Mouse (Mus musculus): ENCODE results near the gene Gle1.
A peak's percentile ranks its signal among the peaks of the same experiment; 100 is the strongest.

The Gle1 gene

DNA sequence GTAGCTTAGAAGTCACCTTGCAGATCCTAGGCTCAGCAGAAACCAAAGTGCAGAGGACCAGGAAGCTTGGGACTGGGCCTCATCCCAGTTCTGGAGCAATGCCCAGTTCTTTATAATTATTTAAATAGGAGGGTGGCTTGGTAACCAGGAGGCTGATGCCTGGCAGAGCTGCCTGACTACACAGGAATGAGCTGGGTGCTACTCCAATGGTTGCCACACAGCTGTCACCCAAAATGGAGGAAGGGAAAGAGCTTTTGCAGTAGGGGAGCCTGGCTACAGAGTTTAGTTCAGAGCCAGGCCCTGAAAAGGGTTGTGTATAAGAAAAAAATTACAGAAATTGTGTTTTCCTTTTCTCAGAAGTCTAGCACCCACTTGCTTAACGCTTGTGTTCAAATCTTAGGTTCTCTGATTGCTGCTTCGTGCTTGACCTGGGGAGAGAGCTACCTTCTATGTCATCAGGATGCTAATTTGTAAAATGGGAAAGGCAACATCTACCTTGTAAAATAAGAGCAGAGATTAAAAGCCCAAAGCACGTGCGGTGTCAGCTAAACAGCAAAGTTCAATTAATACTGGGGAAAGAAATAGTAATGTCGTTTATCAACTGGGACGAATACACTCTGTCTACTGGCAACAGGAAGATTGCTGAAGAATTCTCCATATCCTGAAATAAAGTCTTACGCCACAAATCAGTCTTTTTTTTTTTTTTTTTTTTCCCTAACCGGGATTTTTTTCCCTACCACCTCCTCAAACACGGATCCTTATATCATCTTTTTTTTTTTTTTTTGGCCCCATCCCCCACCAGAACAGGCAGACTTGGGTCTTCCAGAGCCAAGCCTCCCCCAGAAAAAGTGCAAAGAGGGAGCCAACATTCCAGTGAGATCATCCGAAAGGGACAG lies 29.4 kb downstream of the Gle1 start:
- no peak for DNase-seq (ENCODE audit: low spot score)

DNA sequence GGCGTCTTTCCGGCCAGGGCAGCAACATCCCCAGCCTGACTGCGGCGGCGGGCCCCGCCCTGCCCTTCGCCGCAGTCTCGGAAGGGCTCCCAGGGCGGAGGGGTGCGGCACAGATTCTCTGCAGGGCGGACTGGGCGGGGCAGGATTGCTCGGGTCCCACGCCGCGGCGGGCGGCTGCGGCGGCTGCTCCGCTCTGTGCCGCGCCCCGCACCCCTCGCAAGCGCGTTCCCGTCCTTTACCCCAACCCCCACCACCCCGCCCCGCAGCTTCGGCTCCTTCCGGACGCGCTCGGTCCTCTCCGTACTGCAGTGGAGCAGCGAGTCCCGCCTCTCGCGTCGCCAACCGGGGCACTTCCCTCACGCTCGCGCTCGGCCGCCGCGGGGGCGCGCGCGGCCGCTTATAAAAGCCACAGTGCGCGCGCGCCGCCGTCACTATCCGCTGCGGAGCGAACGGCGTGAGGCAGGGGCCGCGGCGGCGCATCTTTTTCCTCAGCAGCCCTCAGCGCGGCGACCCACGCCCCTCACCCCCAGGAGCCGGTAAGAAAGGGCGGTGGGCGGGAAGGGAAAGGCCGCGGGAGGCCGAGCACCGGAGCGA lies 30.1 kb downstream of the Gle1 start, which contains the start of gene Sptan1:
Gene Sptan1, plus strand, starts transcription at position 311 of the 594 bp plus-strand sequence.
- peak; percentile 57 for DNase-seq (ENCODE audit: low spot score)

DNA sequence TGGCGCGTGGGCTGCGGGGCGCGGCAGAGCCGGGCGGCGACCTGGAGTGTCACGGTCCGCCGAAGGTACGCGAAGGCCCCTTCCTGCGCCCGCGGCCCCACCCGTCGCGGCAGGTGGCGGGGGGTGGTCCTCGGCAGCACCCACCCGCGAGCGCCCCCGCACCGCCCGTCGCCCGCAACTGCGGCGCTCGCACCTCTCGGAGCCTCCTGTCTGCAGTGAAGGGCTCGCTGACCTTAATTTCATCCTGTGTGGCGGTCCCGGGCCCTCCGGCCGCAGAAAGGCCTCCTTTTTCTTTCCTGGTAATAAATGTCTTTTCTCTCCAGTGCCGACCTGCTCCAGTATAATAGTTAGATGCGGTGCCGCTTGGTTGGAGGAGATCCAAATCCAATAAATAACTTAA lies 30.7 kb downstream of the Gle1 start:
- no peak for DNase-seq (ENCODE audit: low spot score)

DNA sequence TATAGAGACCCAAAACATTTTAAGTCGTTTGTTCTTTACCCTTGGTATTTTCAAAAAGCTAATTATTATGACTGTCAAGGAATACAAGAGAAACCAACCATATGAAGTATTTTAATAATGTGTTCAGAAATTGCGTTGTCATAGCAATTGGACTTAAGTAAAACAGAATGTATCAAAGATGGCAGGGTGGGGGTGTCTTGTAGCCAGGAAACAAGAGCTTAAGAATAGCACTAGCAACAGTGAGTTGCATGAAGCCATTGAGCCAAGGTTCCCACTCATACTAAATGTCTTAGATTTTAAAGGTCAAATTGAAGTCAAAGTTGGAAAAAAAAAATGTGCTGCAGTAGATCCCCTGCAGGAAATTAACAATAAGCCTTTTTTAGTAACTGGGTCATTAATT lies 31.6 kb downstream of the Gle1 start:
- DNase-seq (ENCODE audit: low spot score), result no peak

DNA sequence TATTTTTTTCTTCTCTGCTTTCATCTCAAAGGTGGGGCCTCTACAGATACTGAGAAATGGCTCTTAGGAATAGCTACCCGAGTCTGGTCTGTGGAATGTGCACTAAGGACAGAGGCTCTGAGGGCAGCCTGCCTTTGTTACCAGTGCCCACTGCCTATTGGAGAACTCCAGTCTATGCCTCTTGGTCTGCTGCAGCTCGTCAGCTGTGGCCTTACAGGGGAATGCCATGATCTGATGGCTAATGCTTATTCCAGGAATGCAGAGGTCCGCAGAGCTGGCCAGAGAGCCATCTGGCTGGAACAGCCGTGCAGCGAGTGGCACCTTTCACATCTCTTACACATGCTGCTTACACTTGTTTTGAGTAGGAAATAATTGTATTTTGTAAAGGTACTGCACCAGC lies 32.5 kb downstream of the Gle1 start:
- DNase-seq (ENCODE audit: low spot score), result no peak

DNA sequence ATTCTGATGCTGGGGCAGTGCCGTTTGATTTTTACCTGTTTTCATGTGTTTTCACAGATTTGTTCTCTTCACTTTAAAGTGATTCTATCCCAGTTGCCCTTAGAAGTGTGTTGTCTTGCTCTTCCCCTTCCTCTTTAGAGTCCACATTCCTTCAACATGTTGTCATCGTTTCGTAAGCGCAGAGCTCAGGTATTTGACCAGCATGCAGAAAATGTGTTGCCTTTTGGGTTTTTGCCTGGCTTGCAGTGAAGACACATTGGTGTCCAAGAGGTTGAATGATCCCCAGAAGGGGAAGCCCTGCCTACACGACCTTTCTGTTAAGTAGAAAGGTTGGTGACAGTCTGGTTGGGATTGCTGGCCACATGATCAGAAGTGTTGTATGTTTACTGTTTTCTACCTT lies 33.4 kb downstream of the Gle1 start:
- DNase-seq (ENCODE audit: low spot score), result no peak

DNA sequence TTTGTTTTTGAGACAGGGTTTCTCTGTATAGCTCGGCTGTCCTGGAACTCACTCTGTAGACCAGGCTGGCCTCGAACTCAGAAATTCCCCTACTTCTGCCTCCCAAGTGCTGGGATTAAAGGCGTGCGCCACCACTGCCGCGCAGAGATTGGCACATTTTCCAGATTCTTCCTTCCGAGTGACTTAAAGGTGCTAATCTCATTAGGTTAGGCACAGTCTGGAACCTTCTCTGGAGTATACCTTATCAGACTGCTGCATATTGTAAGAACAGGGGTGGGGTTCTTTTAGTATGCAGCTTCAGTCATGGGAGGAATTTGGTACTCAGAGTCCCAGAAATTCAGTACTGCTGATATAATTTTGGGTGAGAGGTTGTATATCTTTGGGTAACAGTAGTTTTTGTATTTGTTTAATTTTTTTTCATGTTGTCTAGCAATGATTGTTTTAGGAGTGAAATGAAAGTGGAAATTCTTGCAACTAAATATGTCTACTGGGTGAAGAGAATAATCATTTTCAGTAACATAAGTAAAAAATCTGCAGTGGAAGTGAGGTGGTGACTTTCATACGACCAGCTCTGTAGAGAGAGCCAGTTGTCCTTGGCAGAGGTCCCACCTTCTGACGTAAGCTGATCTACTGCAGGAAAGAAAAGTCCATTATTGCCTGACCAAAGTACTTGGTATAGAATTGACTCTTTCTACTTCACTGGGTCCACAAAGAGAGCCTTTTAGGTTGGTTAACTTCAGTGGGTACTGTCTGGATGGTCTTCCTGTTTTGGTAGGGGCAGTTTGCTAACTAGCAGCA lies 36.8 kb downstream of the Gle1 start:
- DNase-seq (ENCODE audit: low spot score), result peak; percentile 60

DNA sequence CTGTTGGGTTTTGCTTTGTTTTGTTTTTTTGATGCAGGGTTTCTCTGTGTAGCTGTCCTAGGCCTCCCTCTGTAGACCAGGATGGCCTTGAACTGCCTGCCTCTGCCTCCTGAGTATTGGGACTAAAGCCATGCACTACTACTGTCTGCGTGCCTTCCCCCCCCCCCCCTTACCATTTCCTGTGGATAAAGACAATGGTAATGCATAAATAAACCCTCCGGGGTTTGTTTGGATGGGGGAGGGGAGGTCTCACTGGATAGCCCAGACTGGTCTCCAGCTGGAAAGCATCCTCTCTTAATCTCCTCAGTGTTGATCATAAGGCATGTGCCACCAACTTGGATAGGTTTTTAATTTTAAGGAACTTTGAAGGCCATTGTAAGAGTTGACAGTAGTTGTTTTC lies 38.3 kb downstream of the Gle1 start:
- DNase-seq (ENCODE audit: low spot score), result no peak

DNA sequence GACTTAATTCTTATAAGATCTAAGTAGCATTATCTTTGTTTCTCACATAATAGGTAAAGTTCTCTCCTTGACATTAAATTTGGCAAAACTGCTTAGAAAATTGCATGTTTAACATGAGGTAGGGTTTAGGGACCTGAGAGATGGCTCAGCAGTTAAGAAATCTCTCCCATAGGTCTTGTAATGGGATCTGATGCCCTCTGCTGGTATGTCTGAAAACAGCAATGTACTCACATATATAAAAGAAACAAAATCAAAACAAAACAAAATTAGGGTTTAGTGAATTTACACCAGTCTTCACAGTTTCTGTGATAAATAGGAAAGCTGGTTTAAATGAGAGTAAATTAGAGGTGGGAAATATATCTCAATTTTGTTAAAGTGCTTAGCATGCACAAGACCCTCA lies 42.1 kb downstream of the Gle1 start:
- DNase-seq (ENCODE audit: low spot score), result peak; percentile 44

DNA sequence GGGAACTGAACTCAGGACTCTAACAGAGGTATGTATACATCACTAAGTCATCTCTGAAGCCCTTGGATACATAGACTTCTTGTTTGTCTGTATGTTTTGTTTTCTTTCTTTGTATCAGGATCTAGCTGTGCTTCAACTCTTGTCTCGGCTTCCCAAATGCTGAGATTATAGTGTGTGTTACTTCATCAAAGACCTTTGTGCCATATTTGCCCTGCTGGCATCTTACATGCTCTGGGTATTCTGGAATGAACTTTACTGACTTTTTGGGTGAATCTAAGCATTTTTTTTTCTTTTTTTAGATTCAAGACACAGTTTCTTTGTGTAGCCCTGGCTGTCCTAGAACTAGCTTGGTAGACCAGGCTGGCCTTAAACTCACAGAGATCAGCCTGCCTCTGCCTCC lies 45.4 kb downstream of the Gle1 start:
- DNase-seq (ENCODE audit: low spot score), result no peak

DNA sequence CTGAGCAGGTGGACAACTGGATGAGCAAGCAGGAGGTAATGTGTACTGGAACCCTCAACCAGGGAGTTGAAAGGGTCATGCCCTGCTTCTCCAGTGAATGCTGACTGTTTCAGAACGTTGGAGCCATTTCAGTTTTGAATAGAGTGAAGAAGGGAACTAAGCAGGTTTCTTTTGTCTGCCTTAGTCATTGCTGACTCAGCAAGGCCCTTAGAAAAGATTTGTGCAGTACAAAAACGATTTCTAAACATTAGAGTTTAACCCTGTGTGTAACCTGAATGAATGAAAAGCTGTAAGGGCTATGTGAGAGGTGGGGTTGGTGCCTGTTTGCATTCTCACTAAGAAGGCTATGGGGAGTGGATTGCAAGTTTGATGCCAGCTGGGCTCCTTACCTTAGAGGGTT lies 56.7 kb downstream of the Gle1 start:
- DNase-seq (ENCODE audit: low spot score), result no peak

DNA sequence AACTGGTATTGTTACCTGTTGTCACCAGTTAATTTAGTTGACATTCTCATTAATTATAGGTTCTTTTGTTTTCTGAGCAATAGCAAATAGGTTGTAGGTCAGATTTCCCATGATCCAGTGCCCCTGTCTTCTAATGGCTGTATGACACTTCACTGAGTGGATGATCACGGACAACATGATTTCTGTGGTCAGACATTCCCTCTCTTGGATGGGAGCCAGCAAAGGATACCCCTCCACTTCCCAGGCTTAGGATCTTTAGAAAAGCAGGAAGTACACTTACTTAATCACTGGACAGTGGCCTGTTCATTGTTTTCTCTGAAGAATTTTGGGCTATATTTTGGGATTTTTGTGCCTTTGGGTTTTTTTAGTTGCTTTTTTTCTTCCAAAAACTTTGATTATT lies 73.9 kb downstream of the Gle1 start:
- no peak for DNase-seq (ENCODE audit: low spot score)
